Mouse (Mus musculus) MEL (cell line): ENCODE measurements at regions not wholly inside any gene's neighbourhood (a gene's known extent, or its start where the extent isn't known, plus 50 kb on each side); places are given as distances from the start of the nearest gene placed in this dataset.
"Not testable (repeated sequence)": the region's sequence is repeated elsewhere in the genome, so short reads cannot be mapped to it uniquely, and the experiment has no call there.

Experiments
- DNase-seq: peaks from one replicate; pipeline ENCODE4 v3.0.0; 2011; ENCODE audit warnings: low read depth, low spot score
- H3K27ac ChIP-seq: 2 replicates; pipeline ENCODE4 v1.5.1; 2012; ENCODE audit warnings: low read depth, mild to moderate bottlenecking, control low read depth, low read length, moderate library complexity; ENCODE audit not compliant: control insufficient read depth
- H3K27me3 ChIP-seq, 2 experiments: fragments of 150-350 bp in 1 of 2; sonication (generic) in 1 of 2; 2 replicates each; pipeline ENCODE4 v1.6.1; 2012; ENCODE audit warnings: low read length in 2 of 2, mild to moderate bottlenecking in 2 of 2, improper control_type of control experiment in 1 of 2, moderate library complexity in 1 of 2; ENCODE audit not compliant: insufficient read depth in 2 of 2, control insufficient read depth in 1 of 2
- H3K36me3 ChIP-seq, 2 experiments: 2 replicates each; pipeline ENCODE4 v1.6.1; 2012 to 2014; ENCODE audit warnings: low read length in 2 of 2, improper control_type of control experiment in 1 of 2, inconsistent platforms in 1 of 2, mild to moderate bottlenecking in 1 of 2; ENCODE audit not compliant: insufficient read depth in 2 of 2, control insufficient read depth in 1 of 2
- H3K4me1 ChIP-seq, 2 experiments: fragments of 150-350 bp in 1 of 2; sonication (generic) in 1 of 2; 2 replicates each; pipeline ENCODE4 v1.6.1; 2012; ENCODE audit warnings: low read length in 2 of 2, improper control_type of control experiment in 1 of 2, mild to moderate bottlenecking in 1 of 2; ENCODE audit not compliant: insufficient read depth in 2 of 2, control insufficient read depth in 1 of 2
- H3K4me3 ChIP-seq, 2 experiments: fragments of 150-350 bp in 1 of 2; sonication (generic) in 1 of 2; 2 replicates each; pipeline ENCODE4 v1.5.1; 2012; ENCODE audit warnings: low read depth in 2 of 2, low read length in 2 of 2, mild to moderate bottlenecking in 2 of 2, moderate library complexity in 2 of 2, control low read depth in 1 of 2, improper control_type of control experiment in 1 of 2; ENCODE audit not compliant: control insufficient read depth in 1 of 2, insufficient read depth in 1 of 2
- H3K79me2 ChIP-seq: 2 replicates; pipeline ENCODE4 v1.6.1; 2012; ENCODE audit warnings: mild to moderate bottlenecking, low read length, moderate library complexity; ENCODE audit not compliant: control insufficient read depth, poor library complexity, insufficient read depth
- H3K9ac ChIP-seq: 2 replicates; pipeline ENCODE4 v1.6.1; 2012; ENCODE audit warnings: low read depth, mild to moderate bottlenecking, control low read depth, low read length, moderate library complexity; ENCODE audit not compliant: control insufficient read depth, poor library complexity, severe bottlenecking
- H3K9me3 ChIP-seq: fragments of 150-350 bp; sonication (generic); replicated peaks from 2 replicates; pipeline ENCODE4 v1.6.1; 2012; ENCODE audit warnings: mild to moderate bottlenecking, low read length, improper control_type of control experiment, moderate library complexity; ENCODE audit not compliant: insufficient read depth
- BHLHE40 ChIP-seq: IDR thresholded peaks from 2 replicates; pipeline ENCODE4 v1.6.1; 2012; ENCODE audit warnings: low read depth, mild to moderate bottlenecking, inconsistent platforms, low read length, improper control_type of control experiment, borderline replicate concordance
- CHD2 ChIP-seq: IDR thresholded peaks from 2 replicates; pipeline ENCODE4 v1.6.1; 2011; ENCODE audit warnings: low read length, improper control_type of control experiment
- CTCF ChIP-seq, 3 experiments: IDR thresholded peaks in 2 of 3; conservative IDR thresholded peaks in 1 of 3; 2 replicates each; pipeline ENCODE4 v1.5.1; 2011 to 2012; ENCODE audit warnings: low read length in 3 of 3, low read depth in 2 of 3, mild to moderate bottlenecking in 2 of 3, improper control_type of control experiment in 1 of 3, inconsistent platforms in 1 of 3, mixed read lengths in 1 of 3, moderate library complexity in 1 of 3; ENCODE audit not compliant: control insufficient read depth in 1 of 3, insufficient read depth in 1 of 3, poor library complexity in 1 of 3, severe bottlenecking in 1 of 3
- EP300 ChIP-seq, 2 experiments: IDR thresholded peaks; 2 replicates each; pipeline ENCODE4 v1.6.1; 2011; ENCODE audit warnings: improper control_type of control experiment in 2 of 2, low read length in 2 of 2, low read depth in 1 of 2, mild to moderate bottlenecking in 1 of 2
- ETS1 ChIP-seq: IDR thresholded peaks from 2 replicates; pipeline ENCODE4 v1.6.1; 2012; ENCODE audit warnings: low read depth, mild to moderate bottlenecking, inconsistent platforms, low read length, improper control_type of control experiment, moderate library complexity
- GATA1 ChIP-seq: IDR thresholded peaks from 2 replicates; pipeline ENCODE4 v1.6.1; 2011; ENCODE audit warnings: low read depth, low read length, improper control_type of control experiment
- JUND ChIP-seq: IDR thresholded peaks from 2 replicates; pipeline ENCODE4 v1.6.1; 2011; ENCODE audit warnings: low read depth, mild to moderate bottlenecking, improper control_type of control experiment, low read length
- MXI1 ChIP-seq: IDR thresholded peaks from 2 replicates; pipeline ENCODE4 v1.6.1; 2011; ENCODE audit warnings: mild to moderate bottlenecking, low read depth, low read length, improper control_type of control experiment
- RCOR1 ChIP-seq: IDR thresholded peaks from 2 replicates; pipeline ENCODE4 v1.6.1; 2012; ENCODE audit warnings: low read depth, mild to moderate bottlenecking, inconsistent platforms, low read length, improper control_type of control experiment
- USF1 ChIP-seq: IDR thresholded peaks from 2 replicates; pipeline ENCODE4 v1.6.1; 2014; ENCODE audit warnings: low read depth, mild to moderate bottlenecking, inconsistent platforms, low read length, improper control_type of control experiment, moderate library complexity

GRCm38 (mm10) chr5:3264988-3265738, 76.1 kb upstream of the Cdk6 start:
- not testable (repeated sequence) for H3K9ac ChIP-seq, H3K27ac ChIP-seq, H3K4me1 ChIP-seq, H3K36me3 ChIP-seq, H3K4me3 ChIP-seq, H3K27me3 ChIP-seq, H3K9me3 ChIP-seq, H3K79me2 ChIP-seq
- peak in 1 of 2 experiments; percentile 18; a peak in 1 of 4 replicates for TF ChIP-seq EP300 (IDR thresholded peaks at IDR 0.05; ENCODE audit: low read depth in 1 of 2, low read length in 2 of 2)
- peak; percentile 48; the same call in 1 of the 2 replicates for TF ChIP-seq RCOR1
- peak; percentile 28; the same call in 1 of the 2 replicates for TF ChIP-seq GATA1
- TF ChIP-seq ETS1: peak; percentile 72; the same call in 1 of the 2 replicates
- peak; percentile 22; the same call in 1 of the 2 replicates for TF ChIP-seq USF1
- DNase-seq: peak; percentile 31

GRCm38 (mm10) chr5:3267021-3267420, 74.3 kb upstream of the Cdk6 start:
- Histone ChIP-seq H3K4me3 (no peak overlapping the region), H3K27ac (no peak overlapping the region), H3K36me3 (peaks cover 0 to 3% of the 10 kb centered on the region in 2 experiments; a peak in 2 of 4 replicates), H3K9me3 (no peaks in the 10 kb centered on the region), H3K4me1 (peaks cover 0 to 4% of the 10 kb centered on the region in 2 experiments; a peak in 1 of 4 replicates), H3K9ac (no peak overlapping the region), H3K27me3 (no peaks in the 10 kb centered on the region), H3K79me2 (no peaks in the 10 kb centered on the region)
- no peak for DNase-seq
- TF ChIP-seq JUND (no peak), BHLHE40 (no peak)

- Histone ChIP-seq H3K4me1 (peaks cover 0 to 2% of the 10 kb centered on the region in 2 experiments; a peak in 1 of 4 replicates), H3K36me3 (peaks cover 0 to under 1% of the 10 kb centered on the region in 2 experiments; a peak in 2 of 4 replicates), H3K79me2 (no peaks in the 10 kb centered on the region), H3K27me3 (no peaks in the 10 kb centered on the region), H3K4me3 (no peak overlapping the region), H3K9me3 (no peaks in the 10 kb centered on the region), H3K9ac (no peak overlapping the region), H3K27ac (no peak overlapping the region)
- TF ChIP-seq CHD2 (no peak), MXI1 (no peak), CTCF (IDR thresholded peaks at IDR 0.05 in 2 of 3, conservative IDR thresholded peaks at IDR 0.05 in 1 of 3; ENCODE audit: control insufficient read depth in 1 of 3, insufficient read depth in 1 of 3, low read depth in 2 of 3, low read length in 3 of 3, poor library complexity in 1 of 3, severe bottlenecking in 1 of 3) (no peak)
- no peak for DNase-seq
Measured at GRCm38 (mm10) chr5:3269760-3270159, 71.5 kb upstream of the Cdk6 start.

- H3K4me3 ChIP-seq, H3K27ac ChIP-seq, H3K4me1 ChIP-seq, H3K36me3 ChIP-seq, H3K9ac ChIP-seq, H3K79me2 ChIP-seq, H3K27me3 ChIP-seq, H3K9me3 ChIP-seq: not testable (repeated sequence)
- DNase-seq: peak; percentile 25
Measured at GRCm38 (mm10) chr5:3273140-3273539, 68.1 kb upstream of the Cdk6 start.

GRCm38 (mm10) chr5:3277241-3277640, 64.0 kb upstream of the Cdk6 start:
- not testable (repeated sequence) for H3K9me3 ChIP-seq, H3K4me1 ChIP-seq, H3K4me3 ChIP-seq, H3K9ac ChIP-seq, DNase-seq, H3K79me2 ChIP-seq, H3K27me3 ChIP-seq, H3K27ac ChIP-seq, H3K36me3 ChIP-seq
